Mouse (Mus musculus): ENCODE measurements at regions not wholly inside any gene's neighbourhood (a gene's known extent, or its start where the extent isn't known, plus 50 kb on each side); places are given as distances from the start of the nearest gene placed in this dataset.

- no peak for DNase-seq (ENCODE audit: extremely low read depth, low read depth)
These were observed 87.9 kb upstream of the Cxcr4 start for GRCm38 (mm10) chr1:128680012-128680411.

GRCm38 (mm10) chr1:128679005-128679980 lies 87.2 kb upstream of the Cxcr4 start:
- DNase-seq (ENCODE audit: extremely low read depth, low read depth), result no peak

GRCm38 (mm10) chr1:128675538-128675937 lies 83.4 kb upstream of the Cxcr4 start:
- no peak for DNase-seq (ENCODE audit: extremely low read depth, low read depth)

- no peak for DNase-seq (ENCODE audit: extremely low read depth, low read depth)
These were observed 80.2 kb upstream of the Cxcr4 start for GRCm38 (mm10) chr1:128672306-128672705.

GRCm38 (mm10) chr1:128671495-128671894 lies 79.4 kb upstream of the Cxcr4 start:
- DNase-seq (ENCODE audit: extremely low read depth, low read depth), result no peak

- DNase-seq (ENCODE audit: extremely low read depth, low read depth), result no peak
These were observed 78.9 kb upstream of the Cxcr4 start for GRCm38 (mm10) chr1:128671016-128671415.

- no peak for DNase-seq (ENCODE audit: extremely low read depth, low read depth)
These were observed 77.2 kb upstream of the Cxcr4 start for GRCm38 (mm10) chr1:128669241-128669666.

- DNase-seq (ENCODE audit: extremely low read depth, low read depth), result no peak
These were observed 76.6 kb upstream of the Cxcr4 start for GRCm38 (mm10) chr1:128668718-128669117.

GRCm38 (mm10) chr1:128667121-128667762 lies 75.1 kb upstream of the Cxcr4 start:
- DNase-seq (ENCODE audit: extremely low read depth, low read depth), result no peak

- no peak for DNase-seq (ENCODE audit: extremely low read depth, low read depth)
These were observed 71.1 kb upstream of the Cxcr4 start for GRCm38 (mm10) chr1:128663207-128663606.

- no peak for DNase-seq (ENCODE audit: extremely low read depth, low read depth)
These were observed 67.8 kb upstream of the Cxcr4 start for GRCm38 (mm10) chr1:128659857-128660256.

GRCm38 (mm10) chr1:128658802-128659201 lies 66.7 kb upstream of the Cxcr4 start:
- DNase-seq (ENCODE audit: extremely low read depth, low read depth), result no peak

- DNase-seq (ENCODE audit: extremely low read depth, low read depth), result no peak
These were observed 62.2 kb upstream of the Cxcr4 start for GRCm38 (mm10) chr1:128654099-128654862.

GRCm38 (mm10) chr1:128650596-128650995 lies 58.5 kb upstream of the Cxcr4 start:
- DNase-seq (ENCODE audit: extremely low read depth, low read depth), result no peak

- DNase-seq (ENCODE audit: extremely low read depth, low read depth), result no peak
These were observed 57.5 kb upstream of the Cxcr4 start for GRCm38 (mm10) chr1:128649490-128650178.

- DNase-seq (ENCODE audit: extremely low read depth, low read depth), result no peak
These were observed 51.3 kb upstream of the Cxcr4 start for GRCm38 (mm10) chr1:128643316-128643776.

GRCm38 (mm10) chr1:128642212-128642611 lies 50.1 kb upstream of the Cxcr4 start:
- no peak for DNase-seq (ENCODE audit: extremely low read depth, low read depth)
